Mouse (Mus musculus): ENCODE data around the gene Ypel4. TPM values are rescaled to one million over a fixed set of nuclear protein-coding genes. Genes with fewer than 3 reads are reported as not detected.

Ypel4 gene
- total and polyA plus RNA-seq, 2 experiments from 2014 or later: 9.3 to 15.0 TPM

- WGBS: 6% methylated on average over 15 of the region's 15 CpGs
- Histone ChIP-seq H3K36me3 (ENCODE audit: insufficient read depth) (no peaks in the 10 kb centered on the region), H3K4me2 (ENCODE audit: low read depth) (peak overlapping the region; percentile 42)
Measured at GRCm38 (mm10) chr2:84774751-84775150, 40.9 kb downstream of the Ypel4 start.

GRCm38 (mm10) chr2:84775241-84775640 lies 41.4 kb downstream of the Ypel4 start, which contains the start of gene Serping1:
Gene Serping1 (minus strand): TSS chr2:84775444.
- TF ChIP-seq CTCF (IDR thresholded peaks at IDR 0.05; ENCODE audit: low read depth): no peak
- no peak for ATAC-seq
- no peak for DNase-seq
- H3K4me2 ChIP-seq (ENCODE audit: low read depth): peak within 1 kb of the TSS; percentile 42
- H3K27me3 ChIP-seq (ENCODE audit: insufficient read depth, low read length): no peaks in the 10 kb centered on the region
- H3K4me3 ChIP-seq (ENCODE audit: low read depth, low read length): 0 out of 2 replicates have a peak within 1 kb of the TSS, but pooled peaks have one; percentile 11
- H3K36me3 ChIP-seq (ENCODE audit: insufficient read depth): no peaks in the 10 kb centered on the region
- peaks cover 5% of the 10 kb centered on the region; the same call in 1 of the 2 replicates for H3K4me1 ChIP-seq (ENCODE audit: insufficient read depth)
- H3K9ac ChIP-seq: peak within 1 kb of the TSS; percentile 37
- H3K9me3 ChIP-seq (ENCODE audit: low read length): no peaks in the 10 kb centered on the region
- WGBS: 61% methylated on average over 9 of the region's 9 CpGs
- H3K27ac ChIP-seq (ENCODE audit: low read depth, low read length): peak within 1 kb of the TSS; percentile 35; the same call in 1 of the 2 replicates

More at GRCm38 (mm10) chr2:84774751-84775150, 40.9 kb downstream of the Ypel4 start:
- peaks cover 5% of the 10 kb centered on the region; the same call in 1 of the 2 replicates for H3K4me1 ChIP-seq (ENCODE audit: insufficient read depth)
- ATAC-seq: peak; percentile 76
- H3K4me3 ChIP-seq (ENCODE audit: low read depth, low read length): 0 out of 2 replicates have a peak overlapping the region, but pooled peaks have one; percentile 11
- TF ChIP-seq CTCF (IDR thresholded peaks at IDR 0.05; ENCODE audit: low read depth): no peak
- no peaks in the 10 kb centered on the region for H3K9me3 ChIP-seq (ENCODE audit: low read length)
- H3K9ac ChIP-seq: peak overlapping the region; percentile 37
- H3K27me3 ChIP-seq (ENCODE audit: insufficient read depth, low read length): no peaks in the 10 kb centered on the region
- no peak overlapping the region for H3K27ac ChIP-seq (ENCODE audit: low read depth, low read length)
- peak; percentile 28 for DNase-seq

- H3K9me3 ChIP-seq (ENCODE audit: low read length): no peaks in the 10 kb centered on the region
- no peaks in the 10 kb centered on the region for H3K27me3 ChIP-seq (ENCODE audit: insufficient read depth, low read length)
- TF ChIP-seq CTCF (IDR thresholded peaks at IDR 0.05; ENCODE audit: low read depth): no peak
- 61% methylated on average over 6 of the region's 6 CpGs for WGBS
- no peak overlapping the region for H3K9ac ChIP-seq
- H3K4me3 ChIP-seq (ENCODE audit: low read depth, low read length): no peak overlapping the region
- ATAC-seq: no peak
- no peaks in the 10 kb centered on the region for H3K36me3 ChIP-seq (ENCODE audit: insufficient read depth)
- peak overlapping the region; percentile 35; the same call in 1 of the 2 replicates for H3K27ac ChIP-seq (ENCODE audit: low read depth, low read length)
- peaks cover 5% of the 10 kb centered on the region; the same call in 1 of the 2 replicates for H3K4me1 ChIP-seq (ENCODE audit: insufficient read depth)
- peak; percentile 9 for DNase-seq
- H3K4me2 ChIP-seq (ENCODE audit: low read depth): no peak overlapping the region
Measured at GRCm38 (mm10) chr2:84775665-84776064, 41.8 kb downstream of the Ypel4 start.

GRCm38 (mm10) chr2:84777706-84778105 lies 43.8 kb downstream of the Ypel4 start:
- ATAC-seq: peak; percentile 67; the same call in 1 of the 2 replicates
- Histone ChIP-seq H3K4me1 (ENCODE audit: insufficient read depth) (peaks cover 5% of the 10 kb centered on the region; the same call in 1 of the 2 replicates), H3K9me3 (ENCODE audit: low read length) (no peaks in the 10 kb centered on the region), H3K27ac (ENCODE audit: low read depth, low read length) (peak overlapping the region; percentile 62), H3K27me3 (ENCODE audit: insufficient read depth, low read length) (no peaks in the 10 kb centered on the region), H3K4me3 (ENCODE audit: low read depth, low read length) (no peak overlapping the region), H3K4me2 (ENCODE audit: low read depth) (no peak overlapping the region), H3K36me3 (ENCODE audit: insufficient read depth) (no peaks in the 10 kb centered on the region), H3K9ac (no peak overlapping the region)
- DNase-seq: peak; percentile 26
- TF ChIP-seq CTCF (IDR thresholded peaks at IDR 0.05; ENCODE audit: low read depth): no peak
- WGBS: 48% methylated on average over 3 of the region's 3 CpGs

GRCm38 (mm10) chr2:84779210-84779609 lies 45.4 kb downstream of the Ypel4 start:
- Histone ChIP-seq H3K9ac (no peak overlapping the region), H3K4me1 (ENCODE audit: insufficient read depth) (peaks cover 5% of the 10 kb centered on the region; the same call in 1 of the 2 replicates), H3K4me3 (ENCODE audit: low read depth, low read length) (no peak overlapping the region), H3K9me3 (ENCODE audit: low read length) (no peaks in the 10 kb centered on the region), H3K36me3 (ENCODE audit: insufficient read depth) (no peaks in the 10 kb centered on the region), H3K27me3 (ENCODE audit: insufficient read depth, low read length) (no peaks in the 10 kb centered on the region), H3K4me2 (ENCODE audit: low read depth) (no peak overlapping the region), H3K27ac (ENCODE audit: low read depth, low read length) (no peak overlapping the region)
- ATAC-seq: no peak
- 69% methylated on average over 6 of the region's 6 CpGs for WGBS
- peak; percentile 38 for TF ChIP-seq CTCF (IDR thresholded peaks at IDR 0.05; ENCODE audit: low read depth)
- DNase-seq: no peak

GRCm38 (mm10) chr2:84783315-84783714 lies 49.5 kb downstream of the Ypel4 start:
- H3K27me3 ChIP-seq (ENCODE audit: insufficient read depth, low read length): no peaks in the 10 kb centered on the region
- H3K4me1 ChIP-seq (ENCODE audit: insufficient read depth): no peaks in the 10 kb centered on the region
- H3K9ac ChIP-seq: no peak overlapping the region
- no peak overlapping the region for H3K4me3 ChIP-seq (ENCODE audit: low read depth, low read length)
- no peak overlapping the region for H3K4me2 ChIP-seq (ENCODE audit: low read depth)
- 88% methylated on average over 1 of the region's 1 CpGs for WGBS
- no peaks in the 10 kb centered on the region for H3K9me3 ChIP-seq (ENCODE audit: low read length)
- DNase-seq: no peak
- no peak for TF ChIP-seq CTCF (IDR thresholded peaks at IDR 0.05; ENCODE audit: low read depth)
- no peaks in the 10 kb centered on the region for H3K36me3 ChIP-seq (ENCODE audit: insufficient read depth)
- no peak overlapping the region for H3K27ac ChIP-seq (ENCODE audit: low read depth, low read length)
- ATAC-seq: no peak

GRCm38 (mm10) chr2:84783840-84784566 lies 50.1 kb downstream of the Ypel4 start:
- Histone ChIP-seq H3K9me3 (ENCODE audit: low read length) (no peaks in the 10 kb centered on the region), H3K27me3 (ENCODE audit: insufficient read depth, low read length) (no peaks in the 10 kb centered on the region), H3K4me1 (ENCODE audit: insufficient read depth) (no peaks in the 10 kb centered on the region), H3K9ac (no peak overlapping the region), H3K36me3 (ENCODE audit: insufficient read depth) (no peaks in the 10 kb centered on the region), H3K4me2 (ENCODE audit: low read depth) (no peak overlapping the region), H3K4me3 (ENCODE audit: low read depth, low read length) (no peak overlapping the region), H3K27ac (ENCODE audit: low read depth, low read length) (no peak overlapping the region)
- DNase-seq: no peak
- no peak for TF ChIP-seq CTCF (IDR thresholded peaks at IDR 0.05; ENCODE audit: low read depth)
- 85% methylated on average over 3 of the region's 3 CpGs for WGBS
- ATAC-seq: no peak

MicroRNA genes within 50 kb of the gene (microRNA counts, 519-probe panel; counts per million panel counts)
- microRNA mmu-miR-130a: 7,370 counts per million, percentile 94 among the panel's probes with 10 or more counts

Small RNAs within 50 kb of the gene (microRNA-seq; reads per million reads assigned to microRNA genes)
- 19,535 to 24,895 reads per million in 2 experiments for gene Mir130a

Other genes with a start within 250 kb of the Ypel4 start
- gene Ctnnd1, start 83.3 kb upstream of the Ypel4 start, total RNA-seq (2014; rRNA removed): 86.2 and 87.7 TPM in 2 replicates
- 15.7 and 18.1 TPM in 2 replicates for gene Ctnnd1, start 83.3 kb upstream of the Ypel4 start, polyA plus RNA-seq (2015; fragmentation: Nextera tagmentation; extraction: Ambion mirVana)
- gene Btbd18, start 75.0 kb upstream of the Ypel4 start, total RNA-seq (2014; rRNA removed): 0.10 TPM in 1 of 2 replicates, not detected in the other
- 0.13 and 0.25 TPM in 2 replicates for gene Btbd18, start 75.0 kb upstream of the Ypel4 start, polyA plus RNA-seq (2015; fragmentation: Nextera tagmentation; extraction: Ambion mirVana)
- gene Selenoh, start 63.3 kb upstream of the Ypel4 start, total RNA-seq (2014; rRNA removed): 194 and 244 TPM in 2 replicates
- 228 and 259 TPM in 2 replicates for gene Selenoh, start 63.3 kb upstream of the Ypel4 start, polyA plus RNA-seq (2015; fragmentation: Nextera tagmentation; extraction: Ambion mirVana)
- not detected in 2 replicates for gene Gm28635, start 56.0 kb upstream of the Ypel4 start, total RNA-seq (2014; rRNA removed)
- not detected in 2 replicates for gene Gm28635, start 56.0 kb upstream of the Ypel4 start, polyA plus RNA-seq (2015; fragmentation: Nextera tagmentation; extraction: Ambion mirVana)
- gene Med19, start 55.7 kb upstream of the Ypel4 start, total RNA-seq (2014; rRNA removed): 46.8 and 47.5 TPM in 2 replicates
- gene Med19, start 55.7 kb upstream of the Ypel4 start, polyA plus RNA-seq (2015; fragmentation: Nextera tagmentation; extraction: Ambion mirVana): 45.8 and 48.7 TPM in 2 replicates
- gene Tmx2, start 54.9 kb upstream of the Ypel4 start, total RNA-seq (2014; rRNA removed): 115 and 130 TPM in 2 replicates
- gene Tmx2, start 54.9 kb upstream of the Ypel4 start, polyA plus RNA-seq (2015; fragmentation: Nextera tagmentation; extraction: Ambion mirVana): 206 and 248 TPM in 2 replicates
- gene Zdhhc5, start 18.9 kb upstream of the Ypel4 start, total RNA-seq (2014; rRNA removed): 22.9 and 27.5 TPM in 2 replicates
- gene Zdhhc5, start 18.9 kb upstream of the Ypel4 start, polyA plus RNA-seq (2015; fragmentation: Nextera tagmentation; extraction: Ambion mirVana): 13.1 TPM in 2 replicates
- gene Clp1, start 6.7 kb upstream of the Ypel4 start, total RNA-seq (2014; rRNA removed): 13.2 and 18.7 TPM in 2 replicates
- gene Clp1, start 6.7 kb upstream of the Ypel4 start, polyA plus RNA-seq (2015; fragmentation: Nextera tagmentation; extraction: Ambion mirVana): 15.6 and 15.8 TPM in 2 replicates
- 2.2 and 3.0 TPM in 2 replicates for gene Gm19426, start 9.6 kb downstream of the Ypel4 start, total RNA-seq (2014; rRNA removed)
- 2.2 and 2.6 TPM in 2 replicates for gene Gm19426, start 9.6 kb downstream of the Ypel4 start, polyA plus RNA-seq (2015; fragmentation: Nextera tagmentation; extraction: Ambion mirVana)
- 9.1 and 19.2 TPM in 2 replicates for gene Serping1, start 41.4 kb downstream of the Ypel4 start, total RNA-seq (2014; rRNA removed)
- gene Serping1, start 41.4 kb downstream of the Ypel4 start, polyA plus RNA-seq (2015; fragmentation: Nextera tagmentation; extraction: Ambion mirVana): 23.1 and 24.8 TPM in 2 replicates
- 14.8 and 15.1 TPM in 2 replicates for gene Ube2l6, start 64.8 kb downstream of the Ypel4 start, total RNA-seq (2014; rRNA removed)
- gene Ube2l6, start 64.8 kb downstream of the Ypel4 start, polyA plus RNA-seq (2015; fragmentation: Nextera tagmentation; extraction: Ambion mirVana): 14.9 and 18.1 TPM in 2 replicates
- 0.29 TPM in 1 of 2 replicates, not detected in the other for gene Smtnl1, start 88.6 kb downstream of the Ypel4 start, total RNA-seq (2014; rRNA removed)
- gene Smtnl1, start 88.6 kb downstream of the Ypel4 start, polyA plus RNA-seq (2015; fragmentation: Nextera tagmentation; extraction: Ambion mirVana): 0.17 TPM in 1 of 2 replicates, not detected in the other
- gene Timm10, start 92.9 kb downstream of the Ypel4 start, total RNA-seq (2014; rRNA removed): 67.3 and 74.6 TPM in 2 replicates
- gene Timm10, start 92.9 kb downstream of the Ypel4 start, polyA plus RNA-seq (2015; fragmentation: Nextera tagmentation; extraction: Ambion mirVana): 97.7 and 116 TPM in 2 replicates
- gene Slc43a1, start 104.8 kb downstream of the Ypel4 start, total RNA-seq (2014; rRNA removed): 0.92 and 3.0 TPM in 2 replicates
- gene Slc43a1, start 104.8 kb downstream of the Ypel4 start, polyA plus RNA-seq (2015; fragmentation: Nextera tagmentation; extraction: Ambion mirVana): 0.91 and 0.94 TPM in 2 replicates
- 17.7 and 23.7 TPM in 2 replicates for gene Rtn4rl2, start 152.7 kb downstream of the Ypel4 start, total RNA-seq (2014; rRNA removed)
- gene Rtn4rl2, start 152.7 kb downstream of the Ypel4 start, polyA plus RNA-seq (2015; fragmentation: Nextera tagmentation; extraction: Ambion mirVana): 25.8 and 26.1 TPM in 2 replicates
- 2.2 and 7.6 TPM in 2 replicates for gene Slc43a3, start 202.5 kb downstream of the Ypel4 start, total RNA-seq (2014; rRNA removed)
- gene Slc43a3, start 202.5 kb downstream of the Ypel4 start, polyA plus RNA-seq (2015; fragmentation: Nextera tagmentation; extraction: Ambion mirVana): 3.5 and 3.8 TPM in 2 replicates
- not detected in 2 replicates for gene Prg2, start 246.4 kb downstream of the Ypel4 start, total RNA-seq (2014; rRNA removed)
- not detected in 2 replicates for gene Prg2, start 246.4 kb downstream of the Ypel4 start, polyA plus RNA-seq (2015; fragmentation: Nextera tagmentation; extraction: Ambion mirVana)